Mouse (Mus musculus) hindbrain, postnatal 0 days (tissue): ENCODE results near the gene Pde3a. TPM values are rescaled to one million over a fixed set of nuclear protein-coding genes. Genes with fewer than 3 reads are reported as not detected.
A peak's percentile ranks its signal among the peaks of the same experiment; 100 is the strongest.

Experiments used
- ATAC-seq: fragments of 200-750 bp; cut with Nextera tagmentation; 2 replicates; pipeline ENCODE4 v1.8.0; 2017; ENCODE audit warnings: mild to moderate bottlenecking, moderate TSS enrichment, moderate library complexity
- DNase-seq: peaks from one replicate; pipeline ENCODE4 v3.0.0-alpha.2; 2015; ENCODE audit warnings: low spot score
- H3K27ac ChIP-seq: fragments of 300-500 bp; sonication (generic); 2 replicates; pipeline ENCODE4 v1.5.1; 2014; ENCODE audit warnings: mild to moderate bottlenecking
- H3K27me3 ChIP-seq: fragments of 300-500 bp; sonication (generic); 2 replicates; pipeline ENCODE4 v1.6.1; 2014; ENCODE audit warnings: low read length, mixed read lengths; ENCODE audit not compliant: insufficient read depth
- H3K36me3 ChIP-seq: fragments of 300-500 bp; sonication (generic); 2 replicates; pipeline ENCODE4 v1.6.1; 2014; ENCODE audit warnings: low read length, mixed read lengths; ENCODE audit not compliant: insufficient read depth
- H3K4me1 ChIP-seq: fragments of 300-500 bp; sonication (generic); 2 replicates; pipeline ENCODE4 v1.6.1; 2014; ENCODE audit warnings: antibody characterized with exemption, low read length, mixed read lengths; ENCODE audit not compliant: insufficient read depth
- H3K4me2 ChIP-seq: fragments of 300-500 bp; sonication (generic); 2 replicates; pipeline ENCODE4 v1.6.1; 2014; ENCODE audit warnings: low read depth, mild to moderate bottlenecking, low read length, moderate library complexity, mixed read lengths
- H3K4me3 ChIP-seq: fragments of 300-500 bp; sonication (generic); 2 replicates; pipeline ENCODE4 v1.5.1; 2014; ENCODE audit warnings: low read length
- H3K9ac ChIP-seq: fragments of 300-500 bp; sonication (generic); replicated peaks from 2 replicates; pipeline ENCODE4 v1.6.1; 2014; ENCODE audit warnings: mild to moderate bottlenecking, low read length, moderate library complexity, mixed read lengths
- H3K9me3 ChIP-seq: fragments of 300-500 bp; sonication (generic); 2 replicates; pipeline ENCODE4 v1.6.1; 2016; ENCODE audit warnings: low read length, mixed read lengths
- CTCF ChIP-seq: IDR thresholded peaks from 2 replicates; pipeline ENCODE4 v1.5.1; 2016; ENCODE audit warnings: antibody characterized with exemption, control low read depth, low read depth
- WGBS: fragments of 180-500 bp; shearing (Covaris S2); extraction: QIAGEN DNeasy Blood & Tissue Kit; methylation state at CpG from one replicate; pipeline ENCODE4 v1.1.7; 2014; 5-methylcytosine and 5-hydroxymethylcytosine counted together
- polyA plus RNA-seq: library from polyadenylated mRNA; unstranded; fragments of >200 nt; fragmentation: Nextera tagmentation; extraction: Ambion mirVana; gene quantifications from 2 replicates; pipeline ENCODE4 v1.2.1, GENCODE M21; 2015
- total RNA-seq: library from RNA; depleted of rRNA; stranded (reverse); fragments of >200 nt; gene quantifications from 2 replicates; pipeline ENCODE4 v1.2.3, GENCODE M21; 2014

The Pde3a gene
- total and polyA plus RNA-seq, 2 experiments from 2014 or later, result 2.1 to 12.5 TPM

DNA sequence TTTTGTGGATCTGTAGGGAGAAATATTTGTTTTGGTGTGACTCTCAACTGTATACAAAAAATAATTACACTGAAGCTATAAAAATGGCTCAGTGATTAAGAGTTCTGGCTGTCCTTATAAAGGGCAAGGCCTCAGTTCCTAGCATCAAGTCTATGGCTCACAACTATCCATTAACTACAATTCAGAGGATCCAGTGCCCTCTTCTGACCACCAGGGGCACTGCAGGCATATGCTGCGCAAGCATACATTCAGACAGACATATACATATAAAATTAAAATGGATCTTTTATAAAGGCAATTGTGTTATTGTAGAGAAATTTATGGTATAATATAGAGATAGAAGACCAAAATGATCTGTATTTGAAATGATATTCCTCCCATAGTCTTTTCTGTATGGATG lies 181.1 kb downstream of the Pde3a start:
- H3K36me3 ChIP-seq, result no peaks in the 10 kb centered on the region
- ATAC-seq (no peak), DNase-seq (peak; percentile 15)
- no peaks in the 10 kb centered on the region for H3K9me3 ChIP-seq
- H3K27ac ChIP-seq, result no peak overlapping the region
- WGBS, result 92% methylated on average over 1 of the region's 1 CpGs
- H3K4me2 ChIP-seq, result no peak overlapping the region
- no peaks in the 10 kb centered on the region for H3K27me3 ChIP-seq
- peak; percentile 61 for TF ChIP-seq CTCF
- H3K4me1 ChIP-seq, result peaks cover 8% of the 10 kb centered on the region
- H3K9ac ChIP-seq, result no peak overlapping the region
- H3K4me3 ChIP-seq, result no peak overlapping the region

DNA sequence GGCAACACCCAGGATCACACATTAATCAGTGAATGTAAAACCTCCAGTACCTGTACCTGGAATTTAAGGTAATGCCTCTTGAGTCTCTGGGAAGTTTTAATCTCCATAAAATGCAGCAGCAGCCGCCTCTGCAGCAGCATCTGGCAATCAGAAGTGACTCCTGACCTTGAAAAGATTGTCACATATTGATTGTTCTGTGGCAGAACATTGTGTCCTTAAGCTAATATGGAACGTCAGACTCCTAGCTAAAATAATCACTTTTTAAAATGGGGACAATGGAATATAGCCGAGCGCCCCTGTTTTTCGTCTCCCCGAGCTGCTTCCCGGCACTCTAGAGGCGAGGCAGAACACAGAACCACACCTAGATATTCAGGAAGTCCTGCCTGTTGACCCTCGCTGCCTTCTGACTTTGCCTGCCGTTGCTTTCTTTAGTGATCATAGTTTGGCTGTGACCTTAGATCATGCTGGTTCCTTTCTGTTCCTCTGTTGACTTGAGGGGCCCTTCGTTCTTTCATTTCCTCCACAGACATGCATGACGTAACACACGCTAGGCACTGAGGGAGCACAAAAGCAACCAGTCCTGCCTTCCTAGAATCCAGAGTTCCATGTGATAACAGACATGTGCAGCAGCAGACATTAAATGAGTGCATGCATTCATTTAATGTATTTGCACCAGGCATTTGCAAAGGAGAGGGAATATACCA lies 183.4 kb downstream of the Pde3a start:
- no peak for DNase-seq
- no peaks in the 10 kb centered on the region for H3K36me3 ChIP-seq
- no peaks in the 10 kb centered on the region for H3K27me3 ChIP-seq
- no peak overlapping the region for H3K4me2 ChIP-seq
- H3K9me3 ChIP-seq, result no peaks in the 10 kb centered on the region
- TF ChIP-seq CTCF, result no peak
- no peak overlapping the region for H3K4me3 ChIP-seq
- H3K4me1 ChIP-seq, result peaks cover 8% of the 10 kb centered on the region
- ATAC-seq, result no peak
- WGBS, result 91% methylated on average over 13 of the region's 13 CpGs
- no peak overlapping the region for H3K9ac ChIP-seq
- no peak overlapping the region for H3K27ac ChIP-seq

DNA sequence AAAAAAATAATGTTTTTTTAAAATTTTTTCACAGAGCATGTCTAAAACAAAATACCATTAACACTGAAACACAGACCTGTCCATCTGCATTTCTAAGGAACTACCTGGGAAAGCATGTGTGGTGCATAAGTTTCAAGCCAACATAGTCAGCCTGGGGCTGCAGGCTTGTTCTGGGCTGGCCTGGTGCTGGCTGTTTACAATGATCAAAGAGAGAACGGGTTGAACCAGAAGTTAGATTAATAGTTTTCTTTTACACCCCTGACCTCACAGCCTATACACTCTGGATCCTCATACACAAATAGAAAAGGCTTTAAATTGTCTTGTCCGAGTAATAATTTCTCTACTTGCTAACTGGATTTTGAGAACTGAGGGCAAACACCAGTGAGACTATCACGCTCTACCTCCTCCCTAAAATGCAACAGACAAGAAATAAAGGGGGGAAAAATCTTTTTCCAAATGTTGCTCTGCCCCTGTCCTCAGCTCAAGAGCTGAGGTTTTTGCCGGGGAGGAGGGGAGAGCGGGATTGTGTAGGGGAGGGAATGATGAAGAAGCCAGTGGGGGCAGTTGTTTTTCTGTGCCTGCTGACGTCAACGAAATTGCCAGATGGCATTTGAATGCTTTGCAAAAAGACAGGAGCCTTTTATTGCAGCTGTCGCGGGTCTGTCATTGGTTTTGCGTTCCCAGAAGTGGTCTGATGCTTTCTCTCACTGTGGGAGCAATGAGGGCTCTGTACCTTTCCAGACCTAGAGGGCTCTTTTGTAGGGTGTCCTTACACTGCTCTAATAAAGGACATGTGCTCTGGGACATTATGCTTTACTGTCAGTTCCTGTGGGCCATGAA lies 185.1 kb downstream of the Pde3a start:
- Histone ChIP-seq H3K9ac (no peak overlapping the region), H3K4me1 (peaks cover 8% of the 10 kb centered on the region), H3K27me3 (no peaks in the 10 kb centered on the region), H3K27ac (peak overlapping the region; percentile 26; the same call in 1 of the 2 replicates), H3K36me3 (no peaks in the 10 kb centered on the region), H3K4me2 (no peak overlapping the region), H3K4me3 (no peak overlapping the region), H3K9me3 (no peaks in the 10 kb centered on the region)
- no peak for TF ChIP-seq CTCF
- DNase-seq (peak; percentile 68), ATAC-seq (peak; percentile 82)
- WGBS, result 31% methylated on average over 10 of the region's 10 CpGs

GRCm38 (mm10) chr6:141435160-141435559 lies 186.1 kb downstream of the Pde3a start:
- TF ChIP-seq CTCF, result no peak
- H3K27me3 ChIP-seq, result no peaks in the 10 kb centered on the region
- H3K4me2 ChIP-seq, result no peak overlapping the region
- H3K9me3 ChIP-seq, result no peaks in the 10 kb centered on the region
- H3K4me1 ChIP-seq, result peaks cover 8% of the 10 kb centered on the region
- 64% methylated on average over 4 of the region's 4 CpGs for WGBS
- DNase-seq (no peak), ATAC-seq (no peak)
- no peak overlapping the region for H3K27ac ChIP-seq
- H3K36me3 ChIP-seq, result no peaks in the 10 kb centered on the region
- H3K4me3 ChIP-seq, result no peak overlapping the region
- H3K9ac ChIP-seq, result no peak overlapping the region

- ATAC-seq, result no peak
- H3K4me1 ChIP-seq, result no peaks in the 10 kb centered on the region
- no peaks in the 10 kb centered on the region for H3K9me3 ChIP-seq
- no peak for TF ChIP-seq CTCF
- 80% methylated on average over 3 of the region's 3 CpGs for WGBS
- no peaks in the 10 kb centered on the region for H3K27me3 ChIP-seq
- H3K4me2 ChIP-seq, result no peak overlapping the region
- no peak overlapping the region for H3K27ac ChIP-seq
- no peaks in the 10 kb centered on the region for H3K36me3 ChIP-seq
- no peak overlapping the region for H3K4me3 ChIP-seq
- DNase-seq, result no peak
- H3K9ac ChIP-seq, result no peak overlapping the region
Measured at GRCm38 (mm10) chr6:141439965-141440364, 190.9 kb downstream of the Pde3a start.

- Histone ChIP-seq H3K27ac (no peak overlapping the region), H3K36me3 (no peaks in the 10 kb centered on the region), H3K4me1 (no peaks in the 10 kb centered on the region), H3K27me3 (no peaks in the 10 kb centered on the region), H3K4me3 (no peak overlapping the region), H3K4me2 (no peak overlapping the region), H3K9me3 (no peaks in the 10 kb centered on the region), H3K9ac (no peak overlapping the region)
- ATAC-seq (no peak), DNase-seq (peak; percentile 93)
- WGBS, result 6% methylated on average over 3 of the region's 3 CpGs
- peak; percentile 85 for TF ChIP-seq CTCF
Measured at GRCm38 (mm10) chr6:141447547-141447946, 198.5 kb downstream of the Pde3a start.

DNA sequence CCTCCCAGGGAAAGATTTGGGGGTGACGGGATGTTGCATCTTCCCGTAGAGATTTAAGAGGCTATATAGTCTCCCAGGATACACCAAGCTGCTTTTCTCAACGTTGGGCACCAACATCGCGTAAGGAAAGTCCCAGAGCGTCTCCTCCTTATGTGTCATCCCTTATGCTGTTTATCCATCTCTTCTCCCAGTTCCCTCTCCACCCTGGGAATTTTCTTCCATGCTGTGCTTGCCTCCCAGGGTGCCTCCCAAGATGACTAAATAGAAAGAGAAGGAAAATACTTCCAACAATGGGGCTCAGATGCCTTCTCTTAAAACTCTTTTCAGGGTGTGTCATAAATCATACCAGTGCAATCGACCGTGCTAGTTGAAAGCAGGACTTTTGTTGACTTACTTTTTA lies 199.8 kb downstream of the Pde3a start:
- H3K9me3 ChIP-seq, result no peaks in the 10 kb centered on the region
- no peaks in the 10 kb centered on the region for H3K36me3 ChIP-seq
- no peak overlapping the region for H3K9ac ChIP-seq
- H3K27me3 ChIP-seq, result no peaks in the 10 kb centered on the region
- H3K4me1 ChIP-seq, result no peaks in the 10 kb centered on the region
- DNase-seq, result no peak
- no peak overlapping the region for H3K4me2 ChIP-seq
- H3K4me3 ChIP-seq, result no peak overlapping the region
- no peak for TF ChIP-seq CTCF
- H3K27ac ChIP-seq, result no peak overlapping the region
- WGBS, result 63% methylated on average over 8 of the region's 8 CpGs
- no peak for ATAC-seq
